Mouse (Mus musculus) gastrocnemius, postnatal 14 days (tissue): ENCODE measurements around the gene Rnh1. TPM values are rescaled to one million over a fixed set of nuclear protein-coding genes. Genes with fewer than 3 reads are reported as not detected.

ENCODE experiments used
- DNase-seq: peaks from one replicate; pipeline ENCODE4 v3.0.0; 2021; ENCODE audit warnings: mixed read lengths
- intact Hi-C: fragments of 180-260 bp; cut with DNase I; formaldehyde crosslinking; loops from one replicate; pipeline ENCODE4 v1.15.1; 2025; ENCODE audit warnings: low total_unique reads
- long read RNA-seq, 2 experiments: library from polyadenylated mRNA; stranded (forward); transcript quantifications; one replicate each; pipeline ENCODE4 v2.0.0; 2021
- total RNA-seq, 2 experiments: library from RNA; stranded (reverse); gene quantifications; 2 replicates each; pipeline ENCODE4 v1.2.3; 2021

Gene Rnh1
- 10 to 100 TPM; 48.4 to 50.3 TPM for total RNA-seq
- long read RNA-seq, experiment 1, transcript Rnh1-201 (10 exons, 2,091 nt), result minor isoform, 10 of 65 reads
- long read RNA-seq, experiment 1, transcript Rnh1-202 (10 exons, 1,656 nt), result major isoform, 43 of 65 reads
- long read RNA-seq, experiment 1, partial matches to known transcripts, result 9 of 65 reads
- long read RNA-seq, experiment 1, other reads (novel, unspliced or antisense), result 3 of 65 reads
- long read RNA-seq, experiment 2, transcript Rnh1-202 (10 exons, 1,656 nt), result major isoform, 42 of 61 reads
- long read RNA-seq, experiment 2, transcript Rnh1-201 (10 exons, 2,091 nt), result minor isoform, 10 of 61 reads
- long read RNA-seq, experiment 2, partial matches to known transcripts, result 8 of 61 reads
- long read RNA-seq, experiment 2, other reads (novel, unspliced or antisense), result 1 of 61 reads

GRCm38 (mm10) chr7:141172116-141173006 is at the start of gene Rnh1:
Rnh1 (minus strand) TSS chr7:141172857.
- intact Hi-C loops, result no loop called here
- peak; percentile 90 for DNase-seq

GRCm38 (mm10) chr7:141222126-141222467 is 49.4 kb upstream of the Rnh1 start:
- intact Hi-C loops, result no loop called here
- DNase-seq, result no peak

- intact Hi-C loops, result no loop called here
- DNase-seq, result peak; percentile 97
These were observed 48.8 kb upstream of the Rnh1 start for GRCm38 (mm10) chr7:141221249-141222125.

- intact Hi-C loops, result no loop called here
- no peak for DNase-seq
These were observed 47.7 kb upstream of the Rnh1 start for GRCm38 (mm10) chr7:141220377-141220776.

GRCm38 (mm10) chr7:141219558-141220099 is 47.0 kb upstream of the Rnh1 start:
- DNase-seq, result no peak
- intact Hi-C loops, result no loop called here

- intact Hi-C loops, result no loop called here
- DNase-seq, result no peak
These were observed 46.0 kb upstream of the Rnh1 start for GRCm38 (mm10) chr7:141218557-141219133.

- DNase-seq, result no peak
- intact Hi-C loops, result no loop called here
These were observed 45.5 kb upstream of the Rnh1 start for GRCm38 (mm10) chr7:141218141-141218540.

GRCm38 (mm10) chr7:141217343-141218013 is 44.8 kb upstream of the Rnh1 start:
- intact Hi-C loops, result no loop called here

GRCm38 (mm10) chr7:141216894-141217293 is 44.2 kb upstream of the Rnh1 start:
- no peak for DNase-seq
- intact Hi-C loops, result no loop called here

More at GRCm38 (mm10) chr7:141217343-141218013, 44.8 kb upstream of the Rnh1 start:
- no peak for DNase-seq

GRCm38 (mm10) chr7:141215880-141216733 is 43.5 kb upstream of the Rnh1 start:
- DNase-seq, result peak; percentile 28
- intact Hi-C loops, result no loop called here

- peak; percentile 85 for DNase-seq
- intact Hi-C loops, result no loop called here
These were observed 42.6 kb upstream of the Rnh1 start, which contains the start of gene Rassf7 for GRCm38 (mm10) chr7:141215101-141215879. Rassf7 (plus strand) TSS chr7:141215860.

GRCm38 (mm10) chr7:141214310-141214709 is 41.7 kb upstream of the Rnh1 start:
- intact Hi-C loops, result no loop called here

GRCm38 (mm10) chr7:141213605-141214235 is 41.1 kb upstream of the Rnh1 start, which contains the start of gene Lmntd2:
Lmntd2 (minus strand) TSS chr7:141214080.
- no peak for DNase-seq
- intact Hi-C loops, result no loop called here

More at GRCm38 (mm10) chr7:141214310-141214709, 41.7 kb upstream of the Rnh1 start:
- DNase-seq, result no peak

GRCm38 (mm10) chr7:141213133-141213532 is 40.5 kb upstream of the Rnh1 start:
- DNase-seq, result no peak
- intact Hi-C loops, result no loop called here

- no peak for DNase-seq
- intact Hi-C loops, result no loop called here
These were observed 38.0 kb upstream of the Rnh1 start for GRCm38 (mm10) chr7:141210606-141211131.

- intact Hi-C loops, result no loop called here
- DNase-seq, result no peak
These were observed 37.5 kb upstream of the Rnh1 start for GRCm38 (mm10) chr7:141210137-141210536.
